Mouse (Mus musculus) liver, embryonic 13.5 days (tissue): ENCODE data around the gene Abcd2. TPM values are rescaled to one million over a fixed set of nuclear protein-coding genes. Genes with fewer than 3 reads are reported as not detected.

Experiments
- ATAC-seq: fragments of 200-750 bp; cut with Nextera tagmentation; 2 replicates; pipeline ENCODE4 v1.8.0; 2017; ENCODE audit warnings: low read depth, mild to moderate bottlenecking, moderate number of reproducible peaks, moderate library complexity
- DNase-seq: peaks from one replicate; pipeline ENCODE4 v3.0.0; 2022
- H3K27ac ChIP-seq: fragments of 300-500 bp; sonication (generic); 2 replicates; pipeline ENCODE4 v1.5.1; 2015; ENCODE audit warnings: moderate library complexity, mild to moderate bottlenecking, inconsistent platforms
- H3K27me3 ChIP-seq: fragments of 300-500 bp; sonication (generic); 2 replicates; pipeline ENCODE4 v1.6.1; 2015; ENCODE audit warnings: mild to moderate bottlenecking, inconsistent platforms
- H3K36me3 ChIP-seq: fragments of 300-500 bp; sonication (generic); 2 replicates; pipeline ENCODE4 v1.6.1; 2015; ENCODE audit warnings: mild to moderate bottlenecking, inconsistent platforms
- H3K4me1 ChIP-seq: fragments of 300-500 bp; sonication (generic); replicated peaks from 2 replicates; pipeline ENCODE4 v1.6.1; 2015; ENCODE audit warnings: inconsistent platforms
- H3K4me2 ChIP-seq: fragments of 300-500 bp; sonication (generic); 2 replicates; pipeline ENCODE4 v1.6.1; 2015; ENCODE audit warnings: inconsistent platforms, mild to moderate bottlenecking, moderate library complexity
- H3K4me3 ChIP-seq: fragments of 300-500 bp; sonication (generic); replicated peaks from 2 replicates; pipeline ENCODE4 v1.5.1; 2015; ENCODE audit warnings: mild to moderate bottlenecking, inconsistent platforms
- H3K9ac ChIP-seq: fragments of 300-500 bp; sonication (generic); 2 replicates; pipeline ENCODE4 v1.6.1; 2015; ENCODE audit warnings: mild to moderate bottlenecking, inconsistent platforms
- H3K9me3 ChIP-seq: fragments of 300-500 bp; sonication (generic); replicated peaks from 2 replicates; pipeline ENCODE4 v1.6.1; 2016; ENCODE audit warnings: inconsistent platforms
- WGBS: fragments of 180-500 bp; shearing (Covaris S2); methylation state at CpG from one replicate; pipeline ENCODE4 v1.1.7; 2015; ENCODE audit not compliant: insufficient replicate concordance; 5-methylcytosine and 5-hydroxymethylcytosine counted together
- polyA plus RNA-seq: library from polyadenylated mRNA; unstranded; fragments of >200 nt; fragmentation: Nextera tagmentation; extraction: Ambion mirVana; gene quantifications from 2 replicates; pipeline ENCODE4 v1.2.1, GENCODE M21; 2015

Abcd2 gene
- polyA plus RNA-seq, 1 experiment from 2014 or later: 2.0 TPM

- H3K9ac ChIP-seq: no peak overlapping the region
- ATAC-seq: no peak
- no peaks in the 10 kb centered on the region for H3K36me3 ChIP-seq
- WGBS: 76% methylated on average over 6 of the region's 6 CpGs
- peaks cover 9% of the 10 kb centered on the region for H3K4me1 ChIP-seq
- no peak for DNase-seq
- H3K27ac ChIP-seq: no peak overlapping the region
- H3K4me3 ChIP-seq: no peak overlapping the region
- H3K27me3 ChIP-seq: no peaks in the 10 kb centered on the region
- H3K9me3 ChIP-seq: no peaks in the 10 kb centered on the region
- H3K4me2 ChIP-seq: no peak overlapping the region
Measured at GRCm38 (mm10) chr15:91186358-91186757, 5.2 kb downstream of the Abcd2 start.

- Histone ChIP-seq H3K4me1 (no peaks in the 10 kb centered on the region), H3K36me3 (no peaks in the 10 kb centered on the region), H3K4me2 (no peak overlapping the region), H3K9me3 (no peaks in the 10 kb centered on the region), H3K27ac (no peak overlapping the region), H3K9ac (no peak overlapping the region), H3K27me3 (no peaks in the 10 kb centered on the region), H3K4me3 (no peak overlapping the region)
- ATAC-seq: no peak
- no peak for DNase-seq
- WGBS: 64% methylated on average over 15 of the region's 15 CpGs
Measured at GRCm38 (mm10) chr15:91179911-91180622, 11.5 kb downstream of the Abcd2 start.

- H3K4me2 ChIP-seq: no peak overlapping the region
- H3K4me3 ChIP-seq: no peak overlapping the region
- H3K27ac ChIP-seq: no peak overlapping the region
- DNase-seq (no peak), ATAC-seq (no peak)
- H3K9me3 ChIP-seq: no peaks in the 10 kb centered on the region
- no peaks in the 10 kb centered on the region for H3K36me3 ChIP-seq
- H3K9ac ChIP-seq: no peak overlapping the region
- no peaks in the 10 kb centered on the region for H3K4me1 ChIP-seq
- no peaks in the 10 kb centered on the region for H3K27me3 ChIP-seq
- 33% methylated on average over 9 of the region's 9 CpGs for WGBS
Measured at GRCm38 (mm10) chr15:91178656-91179314, 12.8 kb downstream of the Abcd2 start.

GRCm38 (mm10) chr15:91172193-91172592, 19.4 kb downstream of the Abcd2 start:
- ATAC-seq: no peak

GRCm38 (mm10) chr15:91171332-91171731, 20.3 kb downstream of the Abcd2 start:
- Histone ChIP-seq H3K36me3 (no peaks in the 10 kb centered on the region), H3K9ac (no peak overlapping the region), H3K9me3 (no peaks in the 10 kb centered on the region), H3K4me3 (no peak overlapping the region), H3K27me3 (no peaks in the 10 kb centered on the region), H3K27ac (no peak overlapping the region), H3K4me2 (no peak overlapping the region), H3K4me1 (no peaks in the 10 kb centered on the region)
- 53% methylated on average over 4 of the region's 4 CpGs for WGBS
- ATAC-seq: no peak
- DNase-seq: no peak

More at GRCm38 (mm10) chr15:91172193-91172592, 19.4 kb downstream of the Abcd2 start:
- Histone ChIP-seq H3K4me2 (no peak overlapping the region), H3K9me3 (no peaks in the 10 kb centered on the region), H3K27me3 (no peaks in the 10 kb centered on the region), H3K4me1 (no peaks in the 10 kb centered on the region), H3K4me3 (no peak overlapping the region), H3K9ac (no peak overlapping the region), H3K36me3 (no peaks in the 10 kb centered on the region), H3K27ac (no peak overlapping the region)
- 67% methylated on average over 4 of the region's 4 CpGs for WGBS
- no peak for DNase-seq

GRCm38 (mm10) chr15:91170602-91171328, 20.8 kb downstream of the Abcd2 start:
- no peak for ATAC-seq
- 65% methylated on average over 9 of the region's 9 CpGs for WGBS

GRCm38 (mm10) chr15:91167850-91168562, 23.6 kb downstream of the Abcd2 start:
- Histone ChIP-seq H3K27ac (no peak overlapping the region), H3K36me3 (no peaks in the 10 kb centered on the region), H3K27me3 (no peaks in the 10 kb centered on the region), H3K4me1 (no peaks in the 10 kb centered on the region), H3K9ac (no peak overlapping the region), H3K4me3 (no peak overlapping the region), H3K9me3 (no peaks in the 10 kb centered on the region), H3K4me2 (no peak overlapping the region)
- 59% methylated on average over 13 of the region's 13 CpGs for WGBS
- ATAC-seq: peak; percentile 57
- no peak for DNase-seq

More at GRCm38 (mm10) chr15:91170602-91171328, 20.8 kb downstream of the Abcd2 start:
- Histone ChIP-seq H3K36me3 (no peaks in the 10 kb centered on the region), H3K27ac (no peak overlapping the region), H3K4me1 (no peaks in the 10 kb centered on the region), H3K4me3 (no peak overlapping the region), H3K4me2 (no peak overlapping the region), H3K27me3 (no peaks in the 10 kb centered on the region), H3K9ac (no peak overlapping the region), H3K9me3 (no peaks in the 10 kb centered on the region)
- no peak for DNase-seq

- DNase-seq: no peak
Measured at GRCm38 (mm10) chr15:91165021-91165420, 26.6 kb downstream of the Abcd2 start.

GRCm38 (mm10) chr15:91163454-91163853, 28.1 kb downstream of the Abcd2 start:
- DNase-seq: no peak
- H3K4me1 ChIP-seq: no peaks in the 10 kb centered on the region
- H3K36me3 ChIP-seq: no peaks in the 10 kb centered on the region
- H3K9me3 ChIP-seq: no peaks in the 10 kb centered on the region
- 46% methylated on average over 2 of the region's 2 CpGs for WGBS
- no peak for ATAC-seq
- no peak overlapping the region for H3K4me3 ChIP-seq
- no peak overlapping the region for H3K27ac ChIP-seq
- H3K9ac ChIP-seq: no peak overlapping the region
- no peaks in the 10 kb centered on the region for H3K27me3 ChIP-seq
- H3K4me2 ChIP-seq: no peak overlapping the region

More at GRCm38 (mm10) chr15:91165021-91165420, 26.6 kb downstream of the Abcd2 start:
- Histone ChIP-seq H3K4me2 (no peak overlapping the region), H3K9me3 (no peaks in the 10 kb centered on the region), H3K4me1 (no peaks in the 10 kb centered on the region), H3K9ac (no peak overlapping the region), H3K27me3 (no peaks in the 10 kb centered on the region), H3K4me3 (no peak overlapping the region), H3K36me3 (no peaks in the 10 kb centered on the region), H3K27ac (no peak overlapping the region)
- peak; percentile 45; the same call in 1 of the 2 replicates for ATAC-seq
- WGBS: 1% methylated on average over 5 of the region's 5 CpGs

GRCm38 (mm10) chr15:91161153-91161552, 30.4 kb downstream of the Abcd2 start:
- no peaks in the 10 kb centered on the region for H3K36me3 ChIP-seq
- H3K4me2 ChIP-seq: no peak overlapping the region
- H3K9ac ChIP-seq: no peak overlapping the region
- H3K27me3 ChIP-seq: no peaks in the 10 kb centered on the region
- H3K27ac ChIP-seq: no peak overlapping the region
- ATAC-seq: no peak
- no peaks in the 10 kb centered on the region for H3K9me3 ChIP-seq
- no peaks in the 10 kb centered on the region for H3K4me1 ChIP-seq
- no peak overlapping the region for H3K4me3 ChIP-seq
- WGBS: 65% methylated on average over 5 of the region's 5 CpGs
- no peak for DNase-seq

- no peaks in the 10 kb centered on the region for H3K9me3 ChIP-seq
- H3K4me3 ChIP-seq: no peak overlapping the region
- no peaks in the 10 kb centered on the region for H3K27me3 ChIP-seq
- no peaks in the 10 kb centered on the region for H3K36me3 ChIP-seq
- no peak for DNase-seq
- H3K4me1 ChIP-seq: no peaks in the 10 kb centered on the region
- H3K27ac ChIP-seq: no peak overlapping the region
- H3K4me2 ChIP-seq: no peak overlapping the region
- no peak for ATAC-seq
- no peak overlapping the region for H3K9ac ChIP-seq
- 65% methylated on average over 3 of the region's 3 CpGs for WGBS
Measured at GRCm38 (mm10) chr15:91153311-91153710, 38.3 kb downstream of the Abcd2 start.
